Mouse (Mus musculus): ENCODE data around the gene Wdfy2.

- TF ChIP-seq CTCF (conservative IDR thresholded peaks at IDR 0.05; ENCODE audit: low read length) (no peak), POU5F1 (IDR thresholded peaks at IDR 0.05; ENCODE audit: borderline replicate concordance, low read length) (no peak)
Observed at GRCm38 (mm10) chr14:62940383-62941074, 103.1 kb downstream of the Wdfy2 start.

All from E14TG2a.4 (cell line).